Mouse (Mus musculus) heart, postnatal 0 days (tissue): ENCODE measurements around the gene Foxr1.

Source experiments
- CTCF ChIP-seq: IDR thresholded peaks from 2 replicates; pipeline ENCODE4 v1.5.1; 2016; ENCODE audit warnings: antibody characterized with exemption, control low read depth, low read depth
- EP300 ChIP-seq: IDR thresholded peaks from 2 replicates; pipeline ENCODE4 v1.6.1; 2016; ENCODE audit warnings: antibody characterized with exemption, low read depth

GRCm38 (mm10) chr9:44482552-44482951, 41.6 kb upstream of the Foxr1 start, which contains the start of gene Bcl9l:
- TF ChIP-seq EP300 (no peak; the same call in 1 of the 2 replicates), CTCF (peak; percentile 69)
